Mouse (Mus musculus) spleen, adult 2 months (tissue): ENCODE measurements around the gene Igf2r.

ENCODE experiments used
- CTCF ChIP-seq: fragments of 200-500 bp; IDR thresholded peaks from 2 replicates; pipeline ENCODE4 v1.5.1; 2011; ENCODE audit warnings: mild to moderate bottlenecking, inconsistent platforms; ENCODE audit not compliant: insufficient read depth, insufficient read length, insufficient replicate concordance; ENCODE audit errors: extremely low read depth
- POLR2A ChIP-seq: fragments of 200-500 bp; IDR thresholded peaks from 2 replicates; pipeline ENCODE4 v1.6.1; 2011; ENCODE audit warnings: low read depth, low read length, inconsistent platforms

GRCm38 (mm10) chr17:12799368-12800275 lies 30.2 kb upstream of the Igf2r start:
- TF ChIP-seq CTCF (no peak), POLR2A (no peak)
